Mouse (Mus musculus): ENCODE data around the gene Gm10320. TPM values are rescaled to one million over a fixed set of nuclear protein-coding genes. Genes with fewer than 3 reads are reported as not detected.

Gm10320 gene
- polyA plus RNA-seq (2017; shearing (Covaris generic)) = not detected

GRCm38 (mm10) chr13:98491909-98492308 is at the start of gene Gm10320:
TSS of gene Gm10320 (minus strand) at chr13:98492001.

Other genes starting within 250 kb of the Gm10320 start
- 38.1 TPM for gene Utp15, start 229.0 kb downstream of the Gm10320 start, polyA plus RNA-seq (2017; shearing (Covaris generic))
- gene Ankra2, start 228.9 kb downstream of the Gm10320 start, polyA plus RNA-seq (2017; shearing (Covaris generic)) = 28.1 TPM
- not detected for gene Gm21976, start 212.1 kb downstream of the Gm10320 start, polyA plus RNA-seq (2017; shearing (Covaris generic))
- 620 TPM for gene Btf3, start 175.0 kb downstream of the Gm10320 start, polyA plus RNA-seq (2017; shearing (Covaris generic))
- not detected for gene Foxd1, start 137.8 kb downstream of the Gm10320 start, polyA plus RNA-seq (2017; shearing (Covaris generic))
- not detected for gene Tmem174, start 145.4 kb upstream of the Gm10320 start, polyA plus RNA-seq (2017; shearing (Covaris generic))
- gene Tmem171, start 202.8 kb upstream of the Gm10320 start, polyA plus RNA-seq (2017; shearing (Covaris generic)) = 1.4 TPM

Data from effector memory CD4-positive, alpha-beta T cell, adult 7 months (primary cell).